Mouse (Mus musculus): Measurements from ENCODE around the gene Alyref. TPM values are rescaled to one million over a fixed set of nuclear protein-coding genes. Genes with fewer than 3 reads are reported as not detected.

Gene Alyref
- polyA plus RNA-seq, 1 experiment from 2014 or later: 406 TPM

GRCm38 (mm10) chr11:120575940-120576339 lies 22.2 kb downstream of the Alyref start:
- Histone ChIP-seq H3K4me3 (ENCODE audit: low read depth, low read length) (no peak overlapping the region), H3K4me1 (ENCODE audit: control insufficient read depth, insufficient read depth, low read length) (peaks cover 25% of the 10 kb centered on the region), H3K9ac (ENCODE audit: low read depth, low read length) (no peak overlapping the region), H3K27me3 (replicated peaks; ENCODE audit: control insufficient read depth, insufficient read depth, low read length) (no peaks in the 10 kb centered on the region), H3K36me3 (ENCODE audit: control insufficient read depth, insufficient read depth, low read length) (peaks cover 40% of the 10 kb centered on the region), H3K27ac (replicated peaks; ENCODE audit: low read depth, low read length) (no peak overlapping the region), H3K9me3 (ENCODE audit: control insufficient read depth, low read length) (no peaks in the 10 kb centered on the region), H3K4me2 (ENCODE audit: low read depth, low read length) (no peak overlapping the region)
- DNase-seq (ENCODE audit: low spot score) (no peak), ATAC-seq (ENCODE audit: low read depth) (no peak)

GRCm38 (mm10) chr11:120575046-120575445 lies 23.1 kb downstream of the Alyref start:
- Histone ChIP-seq H3K27ac (replicated peaks; ENCODE audit: low read depth, low read length) (no peak overlapping the region), H3K36me3 (ENCODE audit: control insufficient read depth, insufficient read depth, low read length) (peaks cover 47% of the 10 kb centered on the region), H3K4me1 (ENCODE audit: control insufficient read depth, insufficient read depth, low read length) (peaks cover 20% of the 10 kb centered on the region), H3K9ac (ENCODE audit: low read depth, low read length) (0 out of 2 replicates have a peak overlapping the region, but pooled peaks have one; percentile 97), H3K27me3 (replicated peaks; ENCODE audit: control insufficient read depth, insufficient read depth, low read length) (no peaks in the 10 kb centered on the region), H3K4me2 (ENCODE audit: low read depth, low read length) (no peak overlapping the region), H3K4me3 (ENCODE audit: low read depth, low read length) (no peak overlapping the region), H3K9me3 (ENCODE audit: control insufficient read depth, low read length) (no peaks in the 10 kb centered on the region)
- 77% methylated on average over 2 of the region's 2 CpGs for WGBS
- ATAC-seq (ENCODE audit: low read depth) (no peak), DNase-seq (ENCODE audit: low spot score) (no peak)

GRCm38 (mm10) chr11:120574278-120574600 lies 23.9 kb downstream of the Alyref start:
- ATAC-seq (ENCODE audit: low read depth): no peak
- no peaks in the 10 kb centered on the region for H3K9me3 ChIP-seq (ENCODE audit: control insufficient read depth, low read length)
- H3K36me3 ChIP-seq (ENCODE audit: control insufficient read depth, insufficient read depth, low read length): peaks cover 46% of the 10 kb centered on the region
- peak overlapping the region; percentile 92 for H3K4me2 ChIP-seq (ENCODE audit: low read depth, low read length)
- DNase-seq (ENCODE audit: low spot score): no peak
- no peaks in the 10 kb centered on the region for H3K27me3 ChIP-seq (replicated peaks; ENCODE audit: control insufficient read depth, insufficient read depth, low read length)
- 40% methylated on average over 5 of the region's 5 CpGs for WGBS
- H3K4me1 ChIP-seq (ENCODE audit: control insufficient read depth, insufficient read depth, low read length): peaks cover 17% of the 10 kb centered on the region
- H3K9ac ChIP-seq (ENCODE audit: low read depth, low read length): peak overlapping the region; percentile 97
- H3K4me3 ChIP-seq (ENCODE audit: low read depth, low read length): peak overlapping the region; percentile 83
- peak overlapping the region; percentile 96 for H3K27ac ChIP-seq (replicated peaks; ENCODE audit: low read depth, low read length)

GRCm38 (mm10) chr11:120573585-120574277 lies 24.4 kb downstream of the Alyref start:
- Histone ChIP-seq H3K27ac (replicated peaks; ENCODE audit: low read depth, low read length) (peak overlapping the region; percentile 96), H3K4me1 (ENCODE audit: control insufficient read depth, insufficient read depth, low read length) (peaks cover 17% of the 10 kb centered on the region), H3K9ac (ENCODE audit: low read depth, low read length) (peak overlapping the region; percentile 97), H3K27me3 (replicated peaks; ENCODE audit: control insufficient read depth, insufficient read depth, low read length) (no peaks in the 10 kb centered on the region), H3K4me2 (ENCODE audit: low read depth, low read length) (peak overlapping the region; percentile 92), H3K9me3 (ENCODE audit: control insufficient read depth, low read length) (no peaks in the 10 kb centered on the region), H3K36me3 (ENCODE audit: control insufficient read depth, insufficient read depth, low read length) (peaks cover 46% of the 10 kb centered on the region), H3K4me3 (ENCODE audit: low read depth, low read length) (peak overlapping the region; percentile 83)
- DNase-seq (ENCODE audit: low spot score) (no peak), ATAC-seq (ENCODE audit: low read depth) (no peak)
- WGBS: 1% methylated on average over 23 of the region's 23 CpGs

- ATAC-seq (ENCODE audit: low read depth): peak; percentile 96
- H3K36me3 ChIP-seq (ENCODE audit: control insufficient read depth, insufficient read depth, low read length): peaks cover 46% of the 10 kb centered on the region
- 0% methylated on average over 55 of the region's 94 CpGs for WGBS
Measured at GRCm38 (mm10) chr11:120572752-120573584, 25.2 kb downstream of the Alyref start, which contains the start of gene P4hb. TSS of gene P4hb (minus strand) at chr11:120573253.

GRCm38 (mm10) chr11:120572417-120572751 lies 25.8 kb downstream of the Alyref start:
- Histone ChIP-seq H3K4me1 (ENCODE audit: control insufficient read depth, insufficient read depth, low read length) (peaks cover 17% of the 10 kb centered on the region), H3K4me2 (ENCODE audit: low read depth, low read length) (peak overlapping the region; percentile 92), H3K36me3 (ENCODE audit: control insufficient read depth, insufficient read depth, low read length) (peaks cover 46% of the 10 kb centered on the region), H3K9me3 (ENCODE audit: control insufficient read depth, low read length) (no peaks in the 10 kb centered on the region), H3K27ac (replicated peaks; ENCODE audit: low read depth, low read length) (peak overlapping the region; percentile 80), H3K4me3 (ENCODE audit: low read depth, low read length) (peak overlapping the region; percentile 83), H3K27me3 (replicated peaks; ENCODE audit: control insufficient read depth, insufficient read depth, low read length) (no peaks in the 10 kb centered on the region), H3K9ac (ENCODE audit: low read depth, low read length) (peak overlapping the region; percentile 97)
- 2% methylated on average over 10 of the region's 24 CpGs for WGBS
- ATAC-seq (ENCODE audit: low read depth) (peak; percentile 13), DNase-seq (ENCODE audit: low spot score) (no peak)

More at GRCm38 (mm10) chr11:120572752-120573584, 25.2 kb downstream of the Alyref start, which contains the start of gene P4hb:
- Histone ChIP-seq H3K4me3 (ENCODE audit: low read depth, low read length) (peak within 1 kb of the TSS; percentile 83), H3K27ac (replicated peaks; ENCODE audit: low read depth, low read length) (peak within 1 kb of the TSS; percentile 96), H3K27me3 (replicated peaks; ENCODE audit: control insufficient read depth, insufficient read depth, low read length) (no peaks in the 10 kb centered on the region), H3K9me3 (ENCODE audit: control insufficient read depth, low read length) (no peaks in the 10 kb centered on the region), H3K4me1 (ENCODE audit: control insufficient read depth, insufficient read depth, low read length) (peaks cover 17% of the 10 kb centered on the region), H3K4me2 (ENCODE audit: low read depth, low read length) (peak within 1 kb of the TSS; percentile 92), H3K9ac (ENCODE audit: low read depth, low read length) (peak within 1 kb of the TSS; percentile 97)
- DNase-seq (ENCODE audit: low spot score): peak; percentile 100

- H3K27ac ChIP-seq (replicated peaks; ENCODE audit: low read depth, low read length): peak overlapping the region; percentile 80
- peaks cover 17% of the 10 kb centered on the region for H3K4me1 ChIP-seq (ENCODE audit: control insufficient read depth, insufficient read depth, low read length)
- no peak for ATAC-seq (ENCODE audit: low read depth)
- H3K4me2 ChIP-seq (ENCODE audit: low read depth, low read length): peak overlapping the region; percentile 92
- WGBS: 9% methylated on average over 11 of the region's 11 CpGs
- H3K36me3 ChIP-seq (ENCODE audit: control insufficient read depth, insufficient read depth, low read length): peaks cover 46% of the 10 kb centered on the region
- H3K4me3 ChIP-seq (ENCODE audit: low read depth, low read length): peak overlapping the region; percentile 83
- H3K9ac ChIP-seq (ENCODE audit: low read depth, low read length): peak overlapping the region; percentile 97
- H3K9me3 ChIP-seq (ENCODE audit: control insufficient read depth, low read length): no peaks in the 10 kb centered on the region
- no peak for DNase-seq (ENCODE audit: low spot score)
- no peaks in the 10 kb centered on the region for H3K27me3 ChIP-seq (replicated peaks; ENCODE audit: control insufficient read depth, insufficient read depth, low read length)
Measured at GRCm38 (mm10) chr11:120571754-120572416, 26.3 kb downstream of the Alyref start.

GRCm38 (mm10) chr11:120571122-120571521 lies 27.0 kb downstream of the Alyref start:
- ATAC-seq (ENCODE audit: low read depth) (no peak), DNase-seq (ENCODE audit: low spot score) (no peak)
- peak overlapping the region; percentile 97 for H3K9ac ChIP-seq (ENCODE audit: low read depth, low read length)
- peak overlapping the region; percentile 83 for H3K4me3 ChIP-seq (ENCODE audit: low read depth, low read length)
- peak overlapping the region; percentile 92 for H3K4me2 ChIP-seq (ENCODE audit: low read depth, low read length)
- H3K27me3 ChIP-seq (replicated peaks; ENCODE audit: control insufficient read depth, insufficient read depth, low read length): no peaks in the 10 kb centered on the region
- H3K27ac ChIP-seq (replicated peaks; ENCODE audit: low read depth, low read length): no peak overlapping the region
- peaks cover 17% of the 10 kb centered on the region for H3K4me1 ChIP-seq (ENCODE audit: control insufficient read depth, insufficient read depth, low read length)
- H3K36me3 ChIP-seq (ENCODE audit: control insufficient read depth, insufficient read depth, low read length): peaks cover 54% of the 10 kb centered on the region
- WGBS: 72% methylated on average over 3 of the region's 3 CpGs
- no peaks in the 10 kb centered on the region for H3K9me3 ChIP-seq (ENCODE audit: control insufficient read depth, low read length)

Measured in embryonic facial prominence, embryonic 14.5 days (tissue).